ENCODE assay signal across 9 mouse cellular contexts in genomic region chr6:127766641-127767200, GRCm38 (mm10). TPM values are rescaled to one million over a fixed set of nuclear protein-coding genes. Genes with fewer than 3 reads are reported as not detected.
DNase-seq lines count a peak whose midpoint lies in the region; ATAC-seq and TF ChIP-seq lines count a peak whose summit lies in the region.
"Had no signal": no experiment of that assay in that cellular context is flagged by ENCODE, and none has a peak within 500 bp of the region (broad histone marks: within the 10 kb centered on the region; RNA-seq: fewer than 3 reads in every experiment).

No protein-coding gene starts in this region.

- peak; percentile 62 for DNase-seq in embryo, embryonic 10 days (ENCODE audit: low spot score)
- no peak for DNase-seq in embryo, embryonic 9.5 days (ENCODE audit: extremely low spot score)
- DNase-seq in cerebellum, postnatal 25 days: peak; percentile 53 to 69
- peak; percentile 48 for DNase-seq in hindbrain, embryonic 11.5 days (ENCODE audit: low spot score)
- DNase-seq in urinary bladder, postnatal 14 days (ENCODE audit: low spot score): no peak
- DNase-seq in lung, postnatal 0 days (ENCODE audit: low spot score): no peak

- WGBS in hindbrain, embryonic 11.5 days: under 1% methylated on average over 28 of the region's 28 CpGs
- under 1% methylated on average over 28 of the region's 28 CpGs for WGBS in limb, embryonic 13.5 days
- under 1% methylated on average over 28 of the region's 28 CpGs for WGBS in stomach, embryonic 14.5 days
- 2% methylated on average over 28 of the region's 28 CpGs for WGBS in lung, postnatal 0 days

- peak overlapping the region; percentile 61 for H3K4me3 ChIP-seq in hindbrain, embryonic 11.5 days (ENCODE audit: low read depth, low read length)
- peak overlapping the region; percentile 53; the same call in 1 of the 2 replicates for H3K4me3 ChIP-seq in limb, embryonic 13.5 days
- H3K4me3 ChIP-seq in stomach, embryonic 14.5 days (ENCODE audit: low read depth, low read length): 0 out of 2 replicates have a peak overlapping the region, but pooled peaks have one; percentile 22
- no peak overlapping the region for H3K4me3 ChIP-seq in lung, postnatal 0 days (ENCODE audit: low read depth, low read length)

- H3K9ac ChIP-seq in hindbrain, embryonic 11.5 days (ENCODE audit: low read depth, low read length): peak overlapping the region; percentile 71
- no peak overlapping the region for H3K9ac ChIP-seq in limb, embryonic 13.5 days
- no peak overlapping the region for H3K9ac ChIP-seq in stomach, embryonic 14.5 days (replicated peaks; ENCODE audit: low read depth, low read length)
- H3K9ac ChIP-seq in lung, postnatal 0 days (replicated peaks; ENCODE audit: low read depth): no peak overlapping the region

- H3K4me2 ChIP-seq in hindbrain, embryonic 11.5 days (replicated peaks; ENCODE audit: low read depth, low read length): peak overlapping the region; percentile 88
- H3K4me2 ChIP-seq in limb, embryonic 13.5 days (replicated peaks): peak overlapping the region; percentile 90
- 0 out of 2 replicates have a peak overlapping the region, but pooled peaks have one; percentile 30 for H3K4me2 ChIP-seq in stomach, embryonic 14.5 days (replicated peaks; ENCODE audit: low read depth, low read length)
- no peak overlapping the region for H3K4me2 ChIP-seq in lung, postnatal 0 days (replicated peaks; ENCODE audit: low read depth, low read length)

- no peak for TF ChIP-seq EP300 in lung, postnatal 0 days (IDR thresholded peaks at IDR 0.05)

- TF ChIP-seq CTCF in lung, postnatal 0 days (IDR thresholded peaks at IDR 0.05): no peak

- H3K27me3 ChIP-seq in hindbrain, embryonic 11.5 days (ENCODE audit: control insufficient read depth, insufficient read depth, low read length): peaks cover 7% of the 10 kb centered on the region
- H3K27me3 ChIP-seq in limb, embryonic 13.5 days: peaks cover 92% of the 10 kb centered on the region
- H3K27me3 ChIP-seq in stomach, embryonic 14.5 days (ENCODE audit: control insufficient read depth, insufficient read depth, low read length): peaks cover 63% of the 10 kb centered on the region
- peaks cover 46% of the 10 kb centered on the region for H3K27me3 ChIP-seq in lung, postnatal 0 days (replicated peaks; ENCODE audit: insufficient read depth, low read length)

- peak; percentile 52 for ATAC-seq in hindbrain, embryonic 11.5 days (ENCODE audit: low FRiP score)
- ATAC-seq in limb, embryonic 13.5 days (ENCODE audit: low FRiP score, low read depth): 0 out of 2 replicates have a peak, but pooled peaks have one; percentile 25
- no peak for ATAC-seq in stomach, embryonic 14.5 days (ENCODE audit: insufficient number of reproducible peaks, insufficient read depth, low FRiP score, low read depth)
- no peak for ATAC-seq in lung, postnatal 0 days

- H3K9me3 ChIP-seq in hindbrain, embryonic 11.5 days (ENCODE audit: control insufficient read depth, low read length): no peaks in the 10 kb centered on the region
- no peaks in the 10 kb centered on the region for H3K9me3 ChIP-seq in limb, embryonic 13.5 days
- H3K9me3 ChIP-seq in stomach, embryonic 14.5 days (ENCODE audit: control insufficient read depth, low read depth, low read length): no peaks in the 10 kb centered on the region
- H3K9me3 ChIP-seq in lung, postnatal 0 days (ENCODE audit: low read length): no peaks in the 10 kb centered on the region

- peak overlapping the region; percentile 91 for H3K27ac ChIP-seq in hindbrain, embryonic 11.5 days (ENCODE audit: low read depth, low read length)
- no peak overlapping the region for H3K27ac ChIP-seq in limb, embryonic 13.5 days
- H3K27ac ChIP-seq in stomach, embryonic 14.5 days (ENCODE audit: low read length): no peak overlapping the region
- no peak overlapping the region for H3K27ac ChIP-seq in lung, postnatal 0 days (ENCODE audit: low read length)

- no peaks in the 10 kb centered on the region; the same call in 1 of the 2 replicates for H3K4me1 ChIP-seq in hindbrain, embryonic 11.5 days (replicated peaks; ENCODE audit: control insufficient read depth, insufficient read depth, low read length)
- H3K4me1 ChIP-seq in limb, embryonic 13.5 days: peaks cover 35% of the 10 kb centered on the region
- H3K4me1 ChIP-seq in stomach, embryonic 14.5 days (ENCODE audit: control insufficient read depth, insufficient read depth, low read length): peaks cover 5% of the 10 kb centered on the region; the same call in 1 of the 2 replicates
- H3K4me1 ChIP-seq in lung, postnatal 0 days (ENCODE audit: insufficient read depth, low read depth, low read length): 0 out of 2 replicates have a peak, but pooled peaks cover 5% of the 10 kb centered on the region

- H3K36me3 ChIP-seq in hindbrain, embryonic 11.5 days (ENCODE audit: control insufficient read depth, insufficient read depth, low read length): no peaks in the 10 kb centered on the region
- H3K36me3 ChIP-seq in limb, embryonic 13.5 days: no peaks in the 10 kb centered on the region
- no peaks in the 10 kb centered on the region for H3K36me3 ChIP-seq in stomach, embryonic 14.5 days (ENCODE audit: control insufficient read depth, insufficient read depth, low read length)
- no peaks in the 10 kb centered on the region for H3K36me3 ChIP-seq in lung, postnatal 0 days (ENCODE audit: insufficient read depth, low read length)

RNA-seq across cellular contexts. Expression of gene Prmt8, which starts 2.6 kb away (rescaled TPM):
- polyA plus RNA-seq in hindbrain, embryonic 11.5 days (2014; fragmentation: Nextera tagmentation; extraction: Ambion mirVana): 44.6 and 46.3 TPM in 2 replicates
- polyA plus RNA-seq in limb, embryonic 13.5 days (2015; fragmentation: Nextera tagmentation; extraction: Ambion mirVana): 0.11 and 0.17 TPM in 2 replicates
- 0.13 TPM in 1 of 2 replicates, not detected in the other for polyA plus RNA-seq in stomach, embryonic 14.5 days (2014; fragmentation: Nextera tagmentation; extraction: Ambion mirVana)
- 0.39 and 0.80 TPM in 2 replicates for polyA plus RNA-seq in lung, postnatal 0 days (2015; fragmentation: Nextera tagmentation; extraction: Ambion mirVana)
- polyA plus RNA-seq: liver, embryonic 16.5 days had no signal

Comparison
In these comparisons a context has a peak if more than half of its experiments do, and no peak if none do; other contexts are left out.
1. DNase-seq: peak in embryo, embryonic 10 days (single experiment), cerebellum, postnatal 25 days (2 of 2) and hindbrain, embryonic 11.5 days (single experiment); none in embryo, embryonic 9.5 days (single experiment), urinary bladder, postnatal 14 days (single experiment) and lung, postnatal 0 days (single experiment).
2. ATAC-seq: peak in hindbrain, embryonic 11.5 days (single experiment) and limb, embryonic 13.5 days (single experiment); none in stomach, embryonic 14.5 days (single experiment) and lung, postnatal 0 days (single experiment).
3. RNA of gene Prmt8, which starts 2.6 kb away (polyA plus RNA-seq): 44.6 to 46.3 TPM in hindbrain, embryonic 11.5 days; 0.39 to 0.80 TPM in lung, postnatal 0 days, 0.11 to 0.17 TPM in limb, embryonic 13.5 days and 0.13 TPM in stomach, embryonic 14.5 days; every median in the first group is over 10 times any median in the second.